Mouse (Mus musculus) liver, postnatal 0 days (tissue): ENCODE measurements around the gene Fat3. TPM values are rescaled to one million over a fixed set of nuclear protein-coding genes. Genes with fewer than 3 reads are reported as not detected.

ENCODE experiments used
- ATAC-seq: fragments of 200-750 bp; cut with Nextera tagmentation; 2 replicates; pipeline ENCODE4 v1.8.0; 2017; ENCODE audit warnings: mild to moderate bottlenecking, moderate library complexity
- DNase-seq: peaks from one replicate; pipeline ENCODE4 v3.0.0-alpha.2; 2016
- H3K27ac ChIP-seq: fragments of 300-500 bp; sonication (generic); 2 replicates; pipeline ENCODE4 v1.5.1; 2014; ENCODE audit warnings: antibody characterized with exemption, moderate library complexity, mild to moderate bottlenecking, low read depth
- H3K27me3 ChIP-seq: fragments of 300-500 bp; sonication (generic); 2 replicates; pipeline ENCODE4 v1.6.1; 2014; ENCODE audit warnings: low read length, control low read depth, mixed read lengths; ENCODE audit not compliant: insufficient read depth
- H3K36me3 ChIP-seq: fragments of 300-500 bp; sonication (generic); replicated peaks from 2 replicates; pipeline ENCODE4 v1.6.1; 2014; ENCODE audit warnings: mild to moderate bottlenecking, control low read depth, low read length, moderate library complexity, mixed read lengths; ENCODE audit not compliant: insufficient read depth
- H3K4me1 ChIP-seq: fragments of 300-500 bp; sonication (generic); 2 replicates; pipeline ENCODE4 v1.6.1; 2014; ENCODE audit warnings: antibody characterized with exemption, mild to moderate bottlenecking, control low read depth; ENCODE audit not compliant: insufficient read depth
- H3K4me2 ChIP-seq: fragments of 300-500 bp; sonication (generic); 2 replicates; pipeline ENCODE4 v1.6.1; 2014; ENCODE audit warnings: low read depth, mild to moderate bottlenecking, low read length, moderate library complexity, mixed read lengths
- H3K4me3 ChIP-seq: fragments of 300-500 bp; sonication (generic); 2 replicates; pipeline ENCODE4 v1.5.1; 2014; ENCODE audit warnings: low read depth, low read length
- H3K9ac ChIP-seq: fragments of 300-500 bp; sonication (generic); replicated peaks from 2 replicates; pipeline ENCODE4 v1.6.1; 2014; ENCODE audit warnings: mild to moderate bottlenecking, moderate library complexity
- H3K9me3 ChIP-seq: fragments of 300-500 bp; sonication (generic); 2 replicates; pipeline ENCODE4 v1.6.1; 2016; ENCODE audit warnings: mild to moderate bottlenecking, control low read depth, low read length, mixed read lengths
- CTCF ChIP-seq: sonication (generic); IDR thresholded peaks from 2 replicates; pipeline ENCODE4 v1.5.1; 2016; ENCODE audit warnings: antibody characterized with exemption, low read depth
- EP300 ChIP-seq: IDR thresholded peaks from 2 replicates; pipeline ENCODE4 v1.6.1; 2016; ENCODE audit warnings: antibody characterized with exemption, low read depth, mild to moderate bottlenecking
- WGBS: fragments of 180-500 bp; shearing (Covaris S2); extraction: QIAGEN DNeasy Blood & Tissue Kit; methylation state at CpG from one replicate; pipeline ENCODE4 v1.1.7; 2014; ENCODE audit not compliant: insufficient replicate concordance; 5-methylcytosine and 5-hydroxymethylcytosine counted together
- polyA plus RNA-seq: library from polyadenylated mRNA; unstranded; fragments of >200 nt; fragmentation: Nextera tagmentation; extraction: Ambion mirVana; gene quantifications from 2 replicates; pipeline ENCODE4 v1.2.1, GENCODE M21; 2015

The Fat3 gene
- polyA plus RNA-seq, 1 experiment from 2014 or later, result 0.02 TPM

- WGBS, result 48% methylated on average over 19 of the region's 19 CpGs
- Histone ChIP-seq H3K36me3 (no peaks in the 10 kb centered on the region), H3K4me2 (no peak within 1 kb of the TSS), H3K4me3 (no peak within 1 kb of the TSS), H3K4me1 (no peaks in the 10 kb centered on the region), H3K27ac (no peak within 1 kb of the TSS), H3K9me3 (no peaks in the 10 kb centered on the region), H3K27me3 (peaks cover 3% of the 10 kb centered on the region), H3K9ac (no peak within 1 kb of the TSS)
- no peak for ATAC-seq
- TF ChIP-seq EP300 (no peak), CTCF (no peak)
- DNase-seq, result no peak
Measured at GRCm38 (mm10) chr9:15874506-15875160, 626.5 kb downstream of the Fat3 start, which contains the start of gene Mtnr1b. Gene Mtnr1b, minus strand, starts transcription at chr9:15874556.

GRCm38 (mm10) chr9:15870013-15870412 lies 631.1 kb downstream of the Fat3 start:
- no peak overlapping the region for H3K27ac ChIP-seq
- H3K9me3 ChIP-seq, result no peaks in the 10 kb centered on the region
- no peak overlapping the region for H3K4me3 ChIP-seq
- peaks cover 3% of the 10 kb centered on the region for H3K27me3 ChIP-seq
- no peaks in the 10 kb centered on the region for H3K4me1 ChIP-seq
- 46% methylated on average over 4 of the region's 4 CpGs for WGBS
- no peak overlapping the region for H3K9ac ChIP-seq
- no peak for TF ChIP-seq EP300
- TF ChIP-seq CTCF, result no peak
- no peak overlapping the region for H3K4me2 ChIP-seq
- DNase-seq (no peak), ATAC-seq (no peak)
- no peaks in the 10 kb centered on the region for H3K36me3 ChIP-seq

- TF ChIP-seq CTCF, result no peak
- TF ChIP-seq EP300, result no peak
- Histone ChIP-seq H3K27ac (no peak overlapping the region), H3K9me3 (no peaks in the 10 kb centered on the region), H3K27me3 (no peaks in the 10 kb centered on the region), H3K4me1 (no peaks in the 10 kb centered on the region), H3K4me3 (no peak overlapping the region), H3K36me3 (no peaks in the 10 kb centered on the region), H3K4me2 (no peak overlapping the region), H3K9ac (no peak overlapping the region)
- 57% methylated on average over 4 of the region's 4 CpGs for WGBS
- ATAC-seq (no peak), DNase-seq (no peak)
Measured at GRCm38 (mm10) chr9:15869456-15869855, 631.6 kb downstream of the Fat3 start.

- DNase-seq (no peak), ATAC-seq (no peak)
- H3K9ac ChIP-seq, result no peak overlapping the region
- H3K36me3 ChIP-seq, result no peaks in the 10 kb centered on the region
- WGBS, result 70% methylated on average over 10 of the region's 10 CpGs
- H3K4me2 ChIP-seq, result no peak overlapping the region
- H3K27ac ChIP-seq, result no peak overlapping the region
- no peaks in the 10 kb centered on the region for H3K9me3 ChIP-seq
- TF ChIP-seq CTCF, result no peak
- TF ChIP-seq EP300, result no peak
- H3K4me3 ChIP-seq, result no peak overlapping the region
- H3K4me1 ChIP-seq, result no peaks in the 10 kb centered on the region
- H3K27me3 ChIP-seq, result no peaks in the 10 kb centered on the region
Measured at GRCm38 (mm10) chr9:15866280-15867072, 634.6 kb downstream of the Fat3 start.

- TF ChIP-seq CTCF (no peak), EP300 (no peak)
- 71% methylated on average over 5 of the region's 5 CpGs for WGBS
- Histone ChIP-seq H3K9ac (no peak overlapping the region), H3K9me3 (no peaks in the 10 kb centered on the region), H3K27ac (no peak overlapping the region), H3K27me3 (no peaks in the 10 kb centered on the region), H3K4me2 (no peak overlapping the region), H3K36me3 (no peaks in the 10 kb centered on the region), H3K4me1 (no peaks in the 10 kb centered on the region), H3K4me3 (no peak overlapping the region)
- DNase-seq (no peak), ATAC-seq (no peak)
Measured at GRCm38 (mm10) chr9:15861402-15861801, 639.7 kb downstream of the Fat3 start.
